Mouse (Mus musculus) midbrain, embryonic 16.5 days (tissue): ENCODE results near the gene Skint1. TPM values are rescaled to one million over a fixed set of nuclear protein-coding genes. Genes with fewer than 3 reads are reported as not detected.
"Not testable (repeated sequence)": the region's sequence is repeated elsewhere in the genome, so short reads cannot be mapped to it uniquely, and the experiment has no call there.

ENCODE experiments used
- ATAC-seq: fragments of 200-750 bp; cut with Nextera tagmentation; 2 replicates; pipeline ENCODE4 v1.8.0; 2017; ENCODE audit warnings: moderate TSS enrichment
- H3K27ac ChIP-seq: fragments of 300-500 bp; sonication (generic); 2 replicates; pipeline ENCODE4 v1.5.1; 2014; ENCODE audit warnings: mild to moderate bottlenecking, low read length, mixed read lengths
- H3K27me3 ChIP-seq: fragments of 300-500 bp; sonication (generic); 2 replicates; pipeline ENCODE4 v1.6.1; 2014; ENCODE audit warnings: low read depth, low read length, mixed read lengths; ENCODE audit not compliant: control insufficient read depth, insufficient read depth
- H3K36me3 ChIP-seq: fragments of 300-500 bp; sonication (generic); 2 replicates; pipeline ENCODE4 v1.6.1; 2014; ENCODE audit warnings: mild to moderate bottlenecking, low read length, moderate library complexity, mixed read lengths; ENCODE audit not compliant: control insufficient read depth, insufficient read depth
- H3K4me1 ChIP-seq: fragments of 300-500 bp; sonication (generic); 2 replicates; pipeline ENCODE4 v1.6.1; 2014; ENCODE audit warnings: mild to moderate bottlenecking, low read length, mixed read lengths; ENCODE audit not compliant: control insufficient read depth, insufficient read depth
- H3K4me2 ChIP-seq: fragments of 300-500 bp; sonication (generic); 2 replicates; pipeline ENCODE4 v1.6.1; 2014; ENCODE audit warnings: mild to moderate bottlenecking, low read length, mixed read lengths
- H3K4me3 ChIP-seq: fragments of 300-500 bp; sonication (generic); 2 replicates; pipeline ENCODE4 v1.5.1; 2014; ENCODE audit warnings: low read depth, mild to moderate bottlenecking, low read length, moderate library complexity, mixed read lengths
- H3K9ac ChIP-seq: fragments of 300-500 bp; sonication (generic); 2 replicates; pipeline ENCODE4 v1.6.1; 2014; ENCODE audit warnings: low read depth, low read length, mixed read lengths
- H3K9me3 ChIP-seq: fragments of 300-500 bp; sonication (generic); replicated peaks from 2 replicates; pipeline ENCODE4 v1.6.1; 2014; ENCODE audit warnings: mild to moderate bottlenecking, low read length, mixed read lengths; ENCODE audit not compliant: control insufficient read depth, poor library complexity, severe bottlenecking
- WGBS: fragments of 180-500 bp; shearing (Covaris S2); extraction: QIAGEN DNeasy Blood & Tissue Kit; methylation state at CpG from one replicate; pipeline ENCODE4 v1.1.7; 2014; 5-methylcytosine and 5-hydroxymethylcytosine counted together
- polyA plus RNA-seq: library from polyadenylated mRNA; unstranded; fragments of >200 nt; fragmentation: Nextera tagmentation; extraction: Ambion mirVana; gene quantifications from 2 replicates; pipeline ENCODE4 v1.2.1, GENCODE M21; 2015

The Skint1 gene
- polyA plus RNA-seq = not detected in 2 replicates

DNA sequence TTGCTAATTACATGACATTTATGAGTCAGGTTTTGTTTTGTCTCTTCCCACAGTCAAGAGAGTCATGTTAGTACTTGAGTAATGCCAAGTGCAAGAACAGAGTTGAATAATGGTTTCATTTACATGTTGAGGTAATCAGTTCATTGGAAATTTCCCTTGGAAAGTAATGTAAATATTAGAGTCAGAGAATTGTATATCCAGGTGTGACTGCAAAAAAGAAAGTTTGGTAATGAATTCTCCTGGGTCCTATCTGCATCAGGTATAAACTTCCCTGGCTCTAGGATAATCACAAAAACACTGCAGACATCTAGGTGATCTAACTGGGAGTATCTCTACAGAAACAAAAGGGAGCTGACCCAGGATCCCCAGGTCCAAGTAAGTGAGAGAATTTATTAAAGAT, at the start of gene Skint1:
Skint1 (plus strand) TSS at position 301 of the 400 bp plus-strand sequence.
- no peak for ATAC-seq
- no peak within 1 kb of the TSS for H3K9ac ChIP-seq
- no peak within 1 kb of the TSS for H3K4me2 ChIP-seq
- H3K27ac ChIP-seq = no peak within 1 kb of the TSS
- no peak within 1 kb of the TSS for H3K4me3 ChIP-seq
- no peaks in the 10 kb centered on the region for H3K4me1 ChIP-seq
- H3K36me3 ChIP-seq = no peaks in the 10 kb centered on the region
- H3K27me3 ChIP-seq = no peaks in the 10 kb centered on the region
- no peaks in the 10 kb centered on the region for H3K9me3 ChIP-seq

DNA sequence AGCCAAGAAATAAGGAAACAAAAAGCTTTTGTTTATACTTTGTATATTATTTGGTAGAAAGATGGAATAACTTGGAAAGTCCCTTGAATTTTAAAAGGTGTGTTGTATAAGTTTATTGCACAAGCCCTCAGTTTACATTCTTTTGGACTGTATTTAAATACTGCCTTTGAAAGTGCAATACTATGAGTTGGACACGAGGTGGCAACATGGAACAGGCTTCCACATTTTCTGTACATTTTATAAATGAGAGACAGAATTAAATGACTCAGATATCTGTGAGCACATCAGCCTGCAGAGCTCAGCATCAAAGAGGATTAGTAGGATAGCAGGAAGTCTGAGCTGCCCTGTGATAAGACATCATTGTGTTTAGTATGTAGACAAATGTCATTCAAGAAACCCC, 44.8 kb upstream of the Skint1 start:
- no peaks in the 10 kb centered on the region for H3K4me1 ChIP-seq
- no peak overlapping the region for H3K4me3 ChIP-seq
- no peak overlapping the region for H3K9ac ChIP-seq
- no peaks in the 10 kb centered on the region for H3K27me3 ChIP-seq
- 22% methylated on average over 1 of the region's 1 CpGs for WGBS
- no peak overlapping the region for H3K27ac ChIP-seq
- H3K4me2 ChIP-seq = no peak overlapping the region
- H3K9me3 ChIP-seq = 0 out of 2 replicates have a peak, but pooled peaks cover 2% of the 10 kb centered on the region
- no peaks in the 10 kb centered on the region for H3K36me3 ChIP-seq
- ATAC-seq = no peak

DNA sequence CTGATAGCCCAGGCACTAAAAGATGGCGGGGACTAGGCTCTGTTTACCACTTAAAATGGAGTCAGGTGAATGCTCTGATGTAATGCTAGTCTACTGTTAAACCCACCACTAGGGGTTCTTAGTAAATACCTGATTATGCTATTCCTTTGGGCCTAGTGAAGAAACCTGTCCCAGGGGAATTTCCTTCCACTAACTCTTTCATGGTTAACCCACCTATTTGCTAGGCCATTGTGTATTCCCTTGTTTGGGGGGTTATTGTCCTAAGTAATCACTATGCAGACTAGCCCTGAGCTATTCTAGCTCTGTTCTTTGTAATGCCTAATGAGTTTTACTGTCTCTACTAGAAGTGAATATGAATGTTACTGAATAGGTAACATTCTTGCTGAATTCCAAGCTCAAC, 42.8 kb upstream of the Skint1 start:
- H3K9ac ChIP-seq, H3K4me1 ChIP-seq, H3K27me3 ChIP-seq, H3K4me2 ChIP-seq, H3K27ac ChIP-seq, H3K36me3 ChIP-seq, H3K4me3 ChIP-seq, H3K9me3 ChIP-seq, ATAC-seq: not testable (repeated sequence)
- 85% methylated on average over 1 of the region's 1 CpGs for WGBS

DNA sequence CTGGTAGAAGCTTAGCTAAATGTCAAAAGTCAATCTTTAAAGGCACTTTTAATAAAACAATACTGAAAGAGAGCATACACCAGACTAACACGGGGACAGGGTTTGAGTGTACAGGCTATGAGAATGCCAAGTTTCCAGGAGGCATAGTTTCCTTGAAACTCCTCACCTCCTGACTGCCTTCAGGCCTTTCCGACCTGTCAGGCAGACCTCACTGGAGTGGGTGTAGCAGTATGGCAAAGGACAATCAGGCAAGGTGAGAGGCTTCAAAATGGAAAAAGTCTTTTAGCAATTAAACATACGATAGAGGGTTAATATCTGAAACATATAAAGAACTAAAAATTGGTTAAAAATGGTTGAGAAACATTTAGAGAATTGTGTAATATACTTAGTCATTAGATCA, 42.4 kb upstream of the Skint1 start:
- H3K4me1 ChIP-seq = no peaks in the 10 kb centered on the region

DNA sequence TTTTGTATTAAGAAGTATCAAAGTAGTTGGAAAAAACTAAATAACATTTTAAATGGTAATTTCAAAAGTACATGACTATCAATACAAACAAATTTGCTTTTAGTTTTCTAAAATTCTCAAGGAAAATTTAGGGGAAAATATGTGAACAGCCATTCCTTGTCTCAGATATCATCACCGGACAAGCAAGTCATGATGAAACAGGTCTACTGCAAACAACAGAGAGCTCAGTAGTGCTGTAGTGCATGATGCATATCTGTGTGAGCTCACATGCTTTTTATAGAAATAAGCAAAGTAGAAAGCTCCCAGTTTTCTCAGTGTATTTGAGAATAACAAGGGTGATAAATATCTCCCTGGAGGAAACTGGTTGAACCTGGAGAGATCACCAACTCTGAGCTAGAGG, 33.4 kb upstream of the Skint1 start, which contains the start of gene Skint7:
Skint7 (plus strand) TSS at position 301 of the 400 bp plus-strand sequence.
- H3K4me3 ChIP-seq = no peak within 1 kb of the TSS
- H3K9me3 ChIP-seq = no peaks in the 10 kb centered on the region
- no peaks in the 10 kb centered on the region for H3K36me3 ChIP-seq
- no peak within 1 kb of the TSS for H3K27ac ChIP-seq
- H3K4me1 ChIP-seq = no peaks in the 10 kb centered on the region
- no peak for ATAC-seq
- H3K27me3 ChIP-seq = no peaks in the 10 kb centered on the region
- no peak within 1 kb of the TSS for H3K9ac ChIP-seq
- WGBS = 95% methylated on average over 1 of the region's 1 CpGs
- H3K4me2 ChIP-seq = no peak within 1 kb of the TSS

More for the DNA sequence above, 42.4 kb upstream of the Skint1 start:
- 86% methylated on average over 3 of the region's 3 CpGs for WGBS
- no peaks in the 10 kb centered on the region for H3K27me3 ChIP-seq
- H3K4me2 ChIP-seq = no peak overlapping the region
- 0 out of 2 replicates have a peak, but pooled peaks cover 2% of the 10 kb centered on the region for H3K9me3 ChIP-seq
- ATAC-seq = no peak
- H3K27ac ChIP-seq = no peak overlapping the region
- H3K4me3 ChIP-seq = no peak overlapping the region
- H3K36me3 ChIP-seq = no peaks in the 10 kb centered on the region
- no peak overlapping the region for H3K9ac ChIP-seq

DNA sequence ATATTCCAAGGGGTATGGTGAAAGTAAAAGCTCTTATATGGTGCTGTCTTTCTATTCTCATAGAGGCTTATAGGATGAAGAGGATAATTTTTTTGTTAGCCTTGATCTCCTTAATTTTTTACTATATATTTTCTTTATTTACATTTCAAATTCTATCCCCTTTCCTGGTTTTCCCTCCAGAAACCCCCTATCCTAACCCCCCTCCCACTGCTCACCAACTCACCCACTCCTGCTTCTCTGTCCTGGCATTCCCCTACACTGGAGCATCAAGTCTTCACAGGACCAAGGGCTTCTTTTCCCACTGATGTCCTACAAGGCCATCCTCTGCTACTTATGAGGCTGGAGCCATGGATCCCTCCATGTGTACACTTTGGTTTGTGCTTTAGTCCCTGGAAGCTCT, 65.6 kb downstream of the Skint1 start, which contains the start of gene Skint4:
Skint4 (plus strand) TSS at position 301 of the 400 bp plus-strand sequence.
- no peaks in the 10 kb centered on the region for H3K9me3 ChIP-seq
- no peak for ATAC-seq
- no peak within 1 kb of the TSS for H3K4me2 ChIP-seq
- no peaks in the 10 kb centered on the region for H3K36me3 ChIP-seq
- H3K27me3 ChIP-seq = no peaks in the 10 kb centered on the region
- no peak within 1 kb of the TSS for H3K4me3 ChIP-seq
- no peak within 1 kb of the TSS for H3K9ac ChIP-seq
- no peaks in the 10 kb centered on the region for H3K4me1 ChIP-seq
- no peak within 1 kb of the TSS for H3K27ac ChIP-seq

Other genes with a start within 250 kb of the Skint1 start
- not detected in 2 replicates for gene Slc5a9, start 103.4 kb upstream of the Skint1 start, polyA plus RNA-seq
- gene Skint8, start 86.9 kb upstream of the Skint1 start, polyA plus RNA-seq = not detected in 2 replicates
- not detected in 2 replicates for gene Skint7, start 33.3 kb upstream of the Skint1 start, polyA plus RNA-seq
- not detected in 2 replicates for gene Skint4, start 65.7 kb downstream of the Skint1 start, polyA plus RNA-seq
- not detected in 2 replicates for gene Skint3, start 226.0 kb downstream of the Skint1 start, polyA plus RNA-seq